Mouse (Mus musculus): ENCODE results near the gene Max. TPM values are rescaled to one million over a fixed set of nuclear protein-coding genes. Genes with fewer than 3 reads are reported as not detected.
A peak's percentile ranks its signal among the peaks of the same experiment; 100 is the strongest.

Max gene
- polyA plus RNA-seq, 1 experiment = 37.1 TPM

GRCm38 (mm10) chr12:76972669-76973068 lies 10.7 kb upstream of the Max start:
- H3K27me3 ChIP-seq (ENCODE audit: control insufficient read depth, insufficient read depth, low read length) = no peaks in the 10 kb centered on the region
- H3K36me3 ChIP-seq (ENCODE audit: control insufficient read depth, insufficient read depth, low read length) = no peaks in the 10 kb centered on the region
- DNase-seq (ENCODE audit: low read depth in 1 of 2, low spot score in 2 of 2) = no peak
- WGBS = 89% methylated on average over 10 of the region's 10 CpGs
- H3K4me3 ChIP-seq (ENCODE audit: extremely low read depth, insufficient read depth, insufficient read length) = no peak overlapping the region
- TF ChIP-seq POLR2A (IDR thresholded peaks at IDR 0.05; ENCODE audit: low read depth, low read length) (no peak), CTCF (IDR thresholded peaks at IDR 0.05; ENCODE audit: extremely low read depth, insufficient read depth, insufficient read length, insufficient replicate concordance) (no peak)
- no peak overlapping the region for H3K27ac ChIP-seq (ENCODE audit: insufficient read depth, low read length)
- no peaks in the 10 kb centered on the region for H3K4me1 ChIP-seq (ENCODE audit: control insufficient read depth, insufficient read depth, insufficient read length)

DNA sequence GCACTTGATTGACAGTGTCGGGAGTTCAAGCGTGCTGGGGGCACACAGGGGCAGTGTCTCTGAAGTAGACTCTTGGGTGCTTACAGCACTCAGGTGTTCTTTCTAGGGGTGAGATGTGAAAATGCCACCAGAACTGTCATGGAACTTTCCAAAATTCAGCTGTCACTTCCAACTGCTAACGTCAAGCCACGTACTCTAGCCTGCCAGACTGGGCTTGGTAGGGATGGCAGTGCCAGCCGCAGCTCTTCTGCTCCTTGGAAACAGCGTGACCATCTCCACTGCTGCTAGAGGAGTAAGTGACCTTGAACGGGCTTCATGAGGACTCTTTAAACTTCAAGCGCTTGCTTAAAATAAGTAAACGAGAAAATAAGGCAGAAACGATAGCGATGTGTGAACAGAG lies 10.2 kb upstream of the Max start:
- 93% methylated on average over 11 of the region's 11 CpGs for WGBS
- TF ChIP-seq CTCF (IDR thresholded peaks at IDR 0.05; ENCODE audit: extremely low read depth, insufficient read depth, insufficient read length, insufficient replicate concordance) = no peak
- H3K27me3 ChIP-seq (ENCODE audit: control insufficient read depth, insufficient read depth, low read length) = no peaks in the 10 kb centered on the region
- no peak overlapping the region for H3K4me3 ChIP-seq (ENCODE audit: extremely low read depth, insufficient read depth, insufficient read length)
- no peak overlapping the region for H3K27ac ChIP-seq (ENCODE audit: insufficient read depth, low read length)
- H3K4me1 ChIP-seq (ENCODE audit: control insufficient read depth, insufficient read depth, insufficient read length) = no peaks in the 10 kb centered on the region
- H3K36me3 ChIP-seq (ENCODE audit: control insufficient read depth, insufficient read depth, low read length) = no peaks in the 10 kb centered on the region
- DNase-seq (ENCODE audit: low read depth in 1 of 2, low spot score in 2 of 2) = no peak

- no peak overlapping the region for H3K4me3 ChIP-seq (ENCODE audit: extremely low read depth, insufficient read depth, insufficient read length)
- H3K4me1 ChIP-seq (ENCODE audit: control insufficient read depth, insufficient read depth, insufficient read length) = no peaks in the 10 kb centered on the region
- no peak overlapping the region for H3K27ac ChIP-seq (ENCODE audit: insufficient read depth, low read length)
- no peak for TF ChIP-seq POLR2A (IDR thresholded peaks at IDR 0.05; ENCODE audit: low read depth, low read length)
- TF ChIP-seq CTCF (IDR thresholded peaks at IDR 0.05; ENCODE audit: extremely low read depth, insufficient read depth, insufficient read length, insufficient replicate concordance) = no peak
- DNase-seq (ENCODE audit: low read depth in 1 of 2, low spot score in 2 of 2) = no peak
- no peaks in the 10 kb centered on the region for H3K27me3 ChIP-seq (ENCODE audit: control insufficient read depth, insufficient read depth, low read length)
- WGBS = 90% methylated on average over 7 of the region's 7 CpGs
- no peaks in the 10 kb centered on the region for H3K36me3 ChIP-seq (ENCODE audit: control insufficient read depth, insufficient read depth, low read length)
These were observed 9.7 kb upstream of the Max start for GRCm38 (mm10) chr12:76971642-76972221.

GRCm38 (mm10) chr12:76965876-76966275 lies 3.9 kb upstream of the Max start:
- WGBS = 35% methylated on average over 3 of the region's 4 CpGs
- no peak overlapping the region for H3K4me3 ChIP-seq (ENCODE audit: extremely low read depth, insufficient read depth, insufficient read length)
- H3K27ac ChIP-seq (ENCODE audit: insufficient read depth, low read length) = no peak overlapping the region
- H3K4me1 ChIP-seq (ENCODE audit: control insufficient read depth, insufficient read depth, insufficient read length) = no peaks in the 10 kb centered on the region
- no peak for DNase-seq (ENCODE audit: low read depth in 1 of 2, low spot score in 2 of 2)
- TF ChIP-seq CTCF (IDR thresholded peaks at IDR 0.05; ENCODE audit: extremely low read depth, insufficient read depth, insufficient read length, insufficient replicate concordance) (no peak), POLR2A (IDR thresholded peaks at IDR 0.05; ENCODE audit: low read depth, low read length) (no peak)
- H3K36me3 ChIP-seq (ENCODE audit: control insufficient read depth, insufficient read depth, low read length) = no peaks in the 10 kb centered on the region
- H3K27me3 ChIP-seq (ENCODE audit: control insufficient read depth, insufficient read depth, low read length) = no peaks in the 10 kb centered on the region

- Histone ChIP-seq H3K4me1 (ENCODE audit: control insufficient read depth, insufficient read depth, insufficient read length) (no peaks in the 10 kb centered on the region; the same call in 1 of the 2 replicates), H3K36me3 (ENCODE audit: control insufficient read depth, insufficient read depth, low read length) (no peaks in the 10 kb centered on the region), H3K4me3 (ENCODE audit: extremely low read depth, insufficient read depth, insufficient read length) (no peak overlapping the region), H3K27me3 (ENCODE audit: control insufficient read depth, insufficient read depth, low read length) (no peaks in the 10 kb centered on the region), H3K27ac (ENCODE audit: insufficient read depth, low read length) (no peak overlapping the region)
- WGBS = 83% methylated on average over 5 of the region's 5 CpGs
- DNase-seq (ENCODE audit: low read depth in 1 of 2, low spot score in 2 of 2) = no peak
- TF ChIP-seq POLR2A (IDR thresholded peaks at IDR 0.05; ENCODE audit: low read depth, low read length) (no peak), CTCF (IDR thresholded peaks at IDR 0.05; ENCODE audit: extremely low read depth, insufficient read depth, insufficient read length, insufficient replicate concordance) (no peak)
These were observed 3.1 kb upstream of the Max start for GRCm38 (mm10) chr12:76965089-76965488.

- TF ChIP-seq CTCF (IDR thresholded peaks at IDR 0.05; ENCODE audit: extremely low read depth, insufficient read depth, insufficient read length, insufficient replicate concordance) = no peak
- TF ChIP-seq POLR2A (IDR thresholded peaks at IDR 0.05; ENCODE audit: low read depth, low read length) = no peak
These were observed 709 bp downstream of the Max start for GRCm38 (mm10) chr12:76961052-76961931.

DNA sequence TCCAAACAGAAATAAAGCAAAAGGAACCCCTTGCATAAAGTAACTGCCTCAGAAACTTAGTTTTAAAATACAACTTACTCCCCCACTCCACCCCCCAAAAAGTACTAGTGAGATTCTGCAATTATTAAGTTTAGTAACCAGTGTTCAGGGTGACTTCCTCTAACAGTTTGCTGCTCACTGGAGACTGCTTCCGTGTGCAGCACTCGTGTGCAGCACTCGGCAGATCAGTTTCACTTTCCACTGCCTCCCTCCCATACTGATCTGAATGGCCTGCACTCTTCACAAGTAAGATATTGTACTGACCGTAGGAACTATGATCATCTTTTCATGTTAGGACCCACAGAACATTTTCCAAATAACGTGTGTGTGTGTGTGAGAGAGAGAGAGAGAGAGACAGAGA lies 4.3 kb downstream of the Max start:
- DNase-seq (ENCODE audit: low read depth in 1 of 2, low spot score in 2 of 2) = peak; percentile 41 to 55
- peak overlapping the region; percentile 78 for H3K27ac ChIP-seq (ENCODE audit: insufficient read depth, low read length)
- peaks cover 14% of the 10 kb centered on the region for H3K36me3 ChIP-seq (ENCODE audit: control insufficient read depth, insufficient read depth, low read length)
- no peaks in the 10 kb centered on the region for H3K27me3 ChIP-seq (ENCODE audit: control insufficient read depth, insufficient read depth, low read length)
- no peak overlapping the region for H3K4me3 ChIP-seq (ENCODE audit: extremely low read depth, insufficient read depth, insufficient read length)
- H3K4me1 ChIP-seq (ENCODE audit: control insufficient read depth, insufficient read depth, insufficient read length) = peaks cover 10% of the 10 kb centered on the region
- under 1% methylated on average over 5 of the region's 5 CpGs for WGBS
- no peak for TF ChIP-seq POLR2A (IDR thresholded peaks at IDR 0.05; ENCODE audit: low read depth, low read length)
- no peak for TF ChIP-seq CTCF (IDR thresholded peaks at IDR 0.05; ENCODE audit: extremely low read depth, insufficient read depth, insufficient read length, insufficient replicate concordance)

More at GRCm38 (mm10) chr12:76961052-76961931, 709 bp downstream of the Max start:
- no peaks in the 10 kb centered on the region for H3K27me3 ChIP-seq (ENCODE audit: control insufficient read depth, insufficient read depth, low read length)
- DNase-seq (ENCODE audit: low read depth in 1 of 2, low spot score in 2 of 2) = no peak
- H3K4me3 ChIP-seq (ENCODE audit: extremely low read depth, insufficient read depth, insufficient read length) = peak overlapping the region; percentile 68
- no peaks in the 10 kb centered on the region for H3K36me3 ChIP-seq (ENCODE audit: control insufficient read depth, insufficient read depth, low read length)
- 2% methylated on average over 43 of the region's 45 CpGs for WGBS
- H3K27ac ChIP-seq (ENCODE audit: insufficient read depth, low read length) = peak overlapping the region; percentile 88
- peaks cover 8% of the 10 kb centered on the region for H3K4me1 ChIP-seq (ENCODE audit: control insufficient read depth, insufficient read depth, insufficient read length)

All from spleen, adult 2 months (tissue).